Mouse (Mus musculus): ENCODE results near the gene Usp32. TPM values are rescaled to one million over a fixed set of nuclear protein-coding genes. Genes with fewer than 3 reads are reported as not detected.

The Usp32 gene
- polyA plus RNA-seq, 1 experiment from 2014 or later: 3.0 TPM

GRCm38 (mm10) chr11:84974582-84974981 lies 165.4 kb downstream of the Usp32 start:
- DNase-seq (ENCODE audit: low spot score) (no peak), ATAC-seq (ENCODE audit: low FRiP score, low TSS enrichment) (no peak)
- Histone ChIP-seq H3K36me3 (ENCODE audit: control insufficient read depth, insufficient read depth, low read length) (no peaks in the 10 kb centered on the region), H3K4me1 (replicated peaks; ENCODE audit: control insufficient read depth, insufficient read depth) (no peaks in the 10 kb centered on the region), H3K4me3 (ENCODE audit: low read depth, low read length) (no peak overlapping the region), H3K4me2 (replicated peaks; ENCODE audit: low read depth) (no peak overlapping the region), H3K9ac (ENCODE audit: low read length) (no peak overlapping the region), H3K9me3 (ENCODE audit: control insufficient read depth, low read length) (no peaks in the 10 kb centered on the region), H3K27ac (replicated peaks) (no peak overlapping the region), H3K27me3 (ENCODE audit: control insufficient read depth, insufficient read depth, low read length) (no peaks in the 10 kb centered on the region)
- 46% methylated on average over 7 of the region's 7 CpGs for WGBS
- no peak for TF ChIP-seq CTCF (IDR thresholded peaks at IDR 0.05; ENCODE audit: low read depth)
- TF ChIP-seq EP300 (optimal IDR thresholded peaks at IDR 0.05): no peak

- H3K4me3 ChIP-seq (ENCODE audit: low read depth, low read length): no peak overlapping the region
- no peak overlapping the region for H3K27ac ChIP-seq (replicated peaks)
- no peak overlapping the region for H3K4me2 ChIP-seq (replicated peaks; ENCODE audit: low read depth)
- no peak for DNase-seq (ENCODE audit: low spot score)
- no peaks in the 10 kb centered on the region for H3K27me3 ChIP-seq (ENCODE audit: control insufficient read depth, insufficient read depth, low read length)
- no peaks in the 10 kb centered on the region for H3K36me3 ChIP-seq (ENCODE audit: control insufficient read depth, insufficient read depth, low read length)
- TF ChIP-seq EP300 (optimal IDR thresholded peaks at IDR 0.05): no peak
- H3K9me3 ChIP-seq (ENCODE audit: control insufficient read depth, low read length): no peaks in the 10 kb centered on the region
- 51% methylated on average over 5 of the region's 5 CpGs for WGBS
- ATAC-seq (ENCODE audit: low FRiP score, low TSS enrichment): no peak
- no peak overlapping the region for H3K9ac ChIP-seq (ENCODE audit: low read length)
- no peaks in the 10 kb centered on the region for H3K4me1 ChIP-seq (replicated peaks; ENCODE audit: control insufficient read depth, insufficient read depth)
Observed at GRCm38 (mm10) chr11:84973661-84974060, 166.3 kb downstream of the Usp32 start.

DNA sequence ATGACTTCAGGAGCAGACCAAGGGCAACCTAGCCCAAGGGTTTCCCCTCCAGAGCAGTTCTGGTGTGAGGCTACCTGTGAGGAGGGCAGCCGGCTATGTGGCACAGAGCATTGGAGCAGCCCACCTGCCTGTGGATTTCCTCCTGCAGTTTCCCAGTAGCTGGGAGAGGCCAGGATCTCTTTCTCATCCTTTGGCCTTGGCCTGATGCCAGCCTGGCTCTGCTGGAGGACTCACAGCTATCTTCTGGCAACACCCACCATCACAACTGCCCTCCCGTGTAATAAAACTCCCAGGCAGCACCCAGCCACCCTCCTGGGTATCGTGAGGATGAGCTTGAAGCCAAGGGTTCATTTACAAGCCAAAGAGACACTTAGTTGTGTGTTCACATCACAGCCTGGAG lies 167.9 kb downstream of the Usp32 start:
- 63% methylated on average over 3 of the region's 3 CpGs for WGBS
- Histone ChIP-seq H3K27ac (replicated peaks) (no peak overlapping the region), H3K4me3 (ENCODE audit: low read depth, low read length) (no peak overlapping the region), H3K4me1 (replicated peaks; ENCODE audit: control insufficient read depth, insufficient read depth) (no peaks in the 10 kb centered on the region), H3K27me3 (ENCODE audit: control insufficient read depth, insufficient read depth, low read length) (no peaks in the 10 kb centered on the region), H3K36me3 (ENCODE audit: control insufficient read depth, insufficient read depth, low read length) (no peaks in the 10 kb centered on the region), H3K9ac (ENCODE audit: low read length) (no peak overlapping the region), H3K4me2 (replicated peaks; ENCODE audit: low read depth) (no peak overlapping the region), H3K9me3 (ENCODE audit: control insufficient read depth, low read length) (no peaks in the 10 kb centered on the region)
- TF ChIP-seq CTCF (IDR thresholded peaks at IDR 0.05; ENCODE audit: low read depth): no peak
- TF ChIP-seq EP300 (optimal IDR thresholded peaks at IDR 0.05): no peak
- no peak for DNase-seq (ENCODE audit: low spot score)
- no peak for ATAC-seq (ENCODE audit: low FRiP score, low TSS enrichment)

DNA sequence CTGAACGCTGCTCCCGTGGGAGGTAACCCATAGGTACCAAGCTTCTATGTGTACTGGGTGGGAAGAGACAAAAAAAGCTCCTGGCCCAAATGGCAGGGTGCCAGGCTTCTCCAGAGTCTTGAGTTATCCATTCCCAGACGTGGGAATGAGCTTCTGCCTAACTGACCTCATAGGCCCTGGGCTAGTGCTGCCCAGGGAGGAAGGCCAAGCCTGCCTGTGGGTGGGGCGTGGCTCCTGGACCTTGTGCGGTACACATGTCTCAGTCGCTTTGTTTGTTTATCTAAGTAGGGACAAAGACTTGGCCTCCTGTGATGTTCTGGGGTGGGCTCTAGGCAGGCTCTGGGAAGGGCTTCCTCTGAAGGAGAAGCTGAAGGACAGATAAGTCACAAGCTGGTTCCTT lies 171.2 kb downstream of the Usp32 start:
- Histone ChIP-seq H3K4me3 (ENCODE audit: low read depth, low read length) (no peak overlapping the region), H3K9ac (ENCODE audit: low read length) (no peak overlapping the region), H3K4me2 (replicated peaks; ENCODE audit: low read depth) (no peak overlapping the region), H3K27ac (replicated peaks) (no peak overlapping the region), H3K4me1 (replicated peaks; ENCODE audit: control insufficient read depth, insufficient read depth) (no peaks in the 10 kb centered on the region), H3K9me3 (ENCODE audit: control insufficient read depth, low read length) (no peaks in the 10 kb centered on the region), H3K36me3 (ENCODE audit: control insufficient read depth, insufficient read depth, low read length) (no peaks in the 10 kb centered on the region), H3K27me3 (ENCODE audit: control insufficient read depth, insufficient read depth, low read length) (no peaks in the 10 kb centered on the region)
- 42% methylated on average over 6 of the region's 6 CpGs for WGBS
- ATAC-seq (ENCODE audit: low FRiP score, low TSS enrichment) (0 out of 2 replicates have a peak, but pooled peaks have one; percentile 41), DNase-seq (ENCODE audit: low spot score) (peak; percentile 35)
- TF ChIP-seq CTCF (IDR thresholded peaks at IDR 0.05; ENCODE audit: low read depth) (no peak), EP300 (optimal IDR thresholded peaks at IDR 0.05) (no peak)

GRCm38 (mm10) chr11:84968309-84968708 lies 171.7 kb downstream of the Usp32 start:
- Histone ChIP-seq H3K9ac (ENCODE audit: low read length) (no peak overlapping the region), H3K27me3 (ENCODE audit: control insufficient read depth, insufficient read depth, low read length) (no peaks in the 10 kb centered on the region), H3K4me3 (ENCODE audit: low read depth, low read length) (no peak overlapping the region), H3K9me3 (ENCODE audit: control insufficient read depth, low read length) (no peaks in the 10 kb centered on the region), H3K4me2 (replicated peaks; ENCODE audit: low read depth) (no peak overlapping the region), H3K4me1 (replicated peaks; ENCODE audit: control insufficient read depth, insufficient read depth) (no peaks in the 10 kb centered on the region), H3K27ac (replicated peaks) (no peak overlapping the region), H3K36me3 (ENCODE audit: control insufficient read depth, insufficient read depth, low read length) (no peaks in the 10 kb centered on the region)
- TF ChIP-seq CTCF (IDR thresholded peaks at IDR 0.05; ENCODE audit: low read depth) (no peak), EP300 (optimal IDR thresholded peaks at IDR 0.05) (no peak)
- WGBS: 75% methylated on average over 4 of the region's 4 CpGs
- ATAC-seq (ENCODE audit: low FRiP score, low TSS enrichment): no peak
- DNase-seq (ENCODE audit: low spot score): no peak

GRCm38 (mm10) chr11:84967113-84967512 lies 172.8 kb downstream of the Usp32 start:
- no peak overlapping the region for H3K4me3 ChIP-seq (ENCODE audit: low read depth, low read length)
- H3K27me3 ChIP-seq (ENCODE audit: control insufficient read depth, insufficient read depth, low read length): no peaks in the 10 kb centered on the region
- DNase-seq (ENCODE audit: low spot score): no peak
- 29% methylated on average over 5 of the region's 5 CpGs for WGBS
- no peaks in the 10 kb centered on the region for H3K9me3 ChIP-seq (ENCODE audit: control insufficient read depth, low read length)
- no peak overlapping the region for H3K9ac ChIP-seq (ENCODE audit: low read length)
- H3K4me2 ChIP-seq (replicated peaks; ENCODE audit: low read depth): no peak overlapping the region
- no peak overlapping the region for H3K27ac ChIP-seq (replicated peaks)
- no peaks in the 10 kb centered on the region for H3K4me1 ChIP-seq (replicated peaks; ENCODE audit: control insufficient read depth, insufficient read depth)
- H3K36me3 ChIP-seq (ENCODE audit: control insufficient read depth, insufficient read depth, low read length): no peaks in the 10 kb centered on the region
- ATAC-seq (ENCODE audit: low FRiP score, low TSS enrichment): no peak
- no peak for TF ChIP-seq CTCF (IDR thresholded peaks at IDR 0.05; ENCODE audit: low read depth)
- TF ChIP-seq EP300 (optimal IDR thresholded peaks at IDR 0.05): no peak
